Mouse (Mus musculus) kidney, adult 2 months (tissue): ENCODE measurements around the gene Mesd.

ENCODE experiments used
- CTCF ChIP-seq: fragments of 200-500 bp; conservative IDR thresholded peaks from 2 replicates; pipeline ENCODE4 v1.5.1; 2011; ENCODE audit warnings: low read depth, mild to moderate bottlenecking, control low read depth, low read length, moderate library complexity, mixed read lengths; ENCODE audit not compliant: insufficient read depth, insufficient read length
- POLR2A ChIP-seq: fragments of 200-500 bp; IDR thresholded peaks from one replicate; pipeline ENCODE4 v1.6.1; 2011; ENCODE audit warnings: low read depth, low read length, control low read depth

DNA sequence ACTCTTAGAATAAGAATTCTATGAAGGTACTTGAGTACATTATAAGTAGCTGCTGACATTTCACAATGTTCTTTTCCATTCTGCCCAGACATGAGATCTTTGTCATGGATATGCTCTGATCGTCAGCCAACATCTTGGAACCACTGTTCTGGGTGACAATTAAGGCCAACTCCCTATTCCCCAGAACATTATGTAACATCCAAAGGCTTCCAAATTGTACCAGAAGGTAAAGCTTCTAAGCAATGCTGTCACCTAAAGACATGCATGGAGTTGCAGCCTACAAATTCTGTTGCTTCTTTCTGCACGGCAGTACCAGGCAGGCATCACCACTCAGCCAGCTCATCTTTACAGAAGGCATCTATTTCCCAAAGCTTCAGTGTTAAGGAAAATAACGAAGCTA, 16.1 kb upstream of the Mesd start:
- no peak for TF ChIP-seq CTCF
- TF ChIP-seq POLR2A = no peak
